Mouse (Mus musculus): ENCODE results near the gene Mapk8ip3.
"Not testable (repeated sequence)": the region's sequence is repeated elsewhere in the genome, so short reads cannot be mapped to it uniquely, and the experiment has no call there.

Mapk8ip3 gene

GRCm38 (mm10) chr17:24936259-24937237, at the start of gene Mapk8ip3:
Mapk8ip3 (minus strand) TSS chr17:24936977.
- peak; percentile 93 for DNase-seq (ENCODE audit: low read depth, low spot score)

- DNase-seq (ENCODE audit: low read depth, low spot score) = no peak
These were observed 24.3 kb upstream of the Mapk8ip3 start for GRCm38 (mm10) chr17:24960852-24961715.

- peak; percentile 99 for DNase-seq (ENCODE audit: low read depth, low spot score)
These were observed 23.5 kb upstream of the Mapk8ip3 start, which contains the start of gene Jpt2 for GRCm38 (mm10) chr17:24960135-24960851. Jpt2 (minus strand) TSS chr17:24960689.

- DNase-seq (ENCODE audit: low read depth, low spot score) = no peak
These were observed 22.6 kb upstream of the Mapk8ip3 start for GRCm38 (mm10) chr17:24959371-24959770.

GRCm38 (mm10) chr17:24953291-24953690, 16.5 kb upstream of the Mapk8ip3 start:
- no peak for DNase-seq (ENCODE audit: low read depth, low spot score)

- peak; percentile 19 for DNase-seq (ENCODE audit: low read depth, low spot score)
These were observed 13.9 kb upstream of the Mapk8ip3 start for GRCm38 (mm10) chr17:24950671-24951070.

- no peak for DNase-seq (ENCODE audit: low read depth, low spot score)
These were observed 11.4 kb upstream of the Mapk8ip3 start for GRCm38 (mm10) chr17:24948204-24948603.

GRCm38 (mm10) chr17:24943589-24943988, 6.8 kb upstream of the Mapk8ip3 start:
- not testable (repeated sequence) for DNase-seq (ENCODE audit: low read depth, low spot score)

- no peak for DNase-seq (ENCODE audit: low read depth, low spot score)
These were observed 6.3 kb upstream of the Mapk8ip3 start for GRCm38 (mm10) chr17:24943036-24943435.

GRCm38 (mm10) chr17:24942453-24942852, 5.7 kb upstream of the Mapk8ip3 start:
- peak; percentile 41 for DNase-seq (ENCODE audit: low read depth, low spot score)

- DNase-seq (ENCODE audit: low read depth, low spot score) = no peak
These were observed 489 bp upstream of the Mapk8ip3 start for GRCm38 (mm10) chr17:24937266-24937665.

- DNase-seq (ENCODE audit: low read depth, low spot score) = no peak
These were observed 1.1 kb downstream of the Mapk8ip3 start for GRCm38 (mm10) chr17:24935666-24936065.

- DNase-seq (ENCODE audit: low read depth, low spot score) = no peak
These were observed 1.9 kb downstream of the Mapk8ip3 start for GRCm38 (mm10) chr17:24934926-24935325.

GRCm38 (mm10) chr17:24933163-24933562, 3.6 kb downstream of the Mapk8ip3 start:
- DNase-seq (ENCODE audit: low read depth, low spot score) = no peak

- DNase-seq (ENCODE audit: low read depth, low spot score) = no peak
These were observed 4.3 kb downstream of the Mapk8ip3 start for GRCm38 (mm10) chr17:24932431-24932830.

GRCm38 (mm10) chr17:24929506-24929905, 7.3 kb downstream of the Mapk8ip3 start:
- DNase-seq (ENCODE audit: low read depth, low spot score) = peak; percentile 7

GRCm38 (mm10) chr17:24923246-24923645, 13.5 kb downstream of the Mapk8ip3 start:
- DNase-seq (ENCODE audit: low read depth, low spot score) = no peak

GRCm38 (mm10) chr17:24913984-24914383, 22.8 kb downstream of the Mapk8ip3 start:
- DNase-seq (ENCODE audit: low read depth, low spot score) = no peak

GRCm38 (mm10) chr17:24907591-24907990, 29.2 kb downstream of the Mapk8ip3 start:
- no peak for DNase-seq (ENCODE audit: low read depth, low spot score)

- peak; percentile 37 for DNase-seq (ENCODE audit: low read depth, low spot score)
These were observed 33.0 kb downstream of the Mapk8ip3 start for GRCm38 (mm10) chr17:24903767-24904166.

Data from R1 (cell line).